Mouse (Mus musculus) urinary bladder, adult 18-20 months (tissue): Measurements from ENCODE around the gene Kif1b.

Experiments used
- DNase-seq, 2 experiments: peaks; one replicate each; pipeline ENCODE4 v3.0.0; 2022; ENCODE audit warnings: low spot score in 2 of 2, mixed read lengths in 2 of 2

The Kif1b gene

GRCm38 (mm10) chr4:149136982-149137770 lies 170.3 kb downstream of the Kif1b start, which contains the start of gene Cenps:
Gene Cenps (minus strand): TSS chr4:149137629.
- DNase-seq, result peak; percentile 76 to 94

- DNase-seq, result no peak
These were observed 171.2 kb downstream of the Kif1b start for GRCm38 (mm10) chr4:149136116-149136850.

- no peak for DNase-seq
These were observed 174.1 kb downstream of the Kif1b start for GRCm38 (mm10) chr4:149133395-149133794.

GRCm38 (mm10) chr4:149131789-149132565 lies 175.5 kb downstream of the Kif1b start:
- DNase-seq, result no peak

- DNase-seq, result no peak
These were observed 176.3 kb downstream of the Kif1b start for GRCm38 (mm10) chr4:149131021-149131752.

GRCm38 (mm10) chr4:149128467-149128866 lies 179.0 kb downstream of the Kif1b start:
- no peak for DNase-seq

- DNase-seq, result no peak
These were observed 180.8 kb downstream of the Kif1b start, which contains the start of gene Cort for GRCm38 (mm10) chr4:149126663-149127062. Gene Cort (minus strand): TSS chr4:149126763.
